Mouse (Mus musculus) forelimb bud, embryonic 11.5 days (tissue): ENCODE results near the gene Phf24.

Experiments
- DNase-seq: peaks from one replicate; pipeline ENCODE4 v3.0.0-alpha.2; 2012; ENCODE audit warnings: low read depth, low spot score

The Phf24 gene

DNA sequence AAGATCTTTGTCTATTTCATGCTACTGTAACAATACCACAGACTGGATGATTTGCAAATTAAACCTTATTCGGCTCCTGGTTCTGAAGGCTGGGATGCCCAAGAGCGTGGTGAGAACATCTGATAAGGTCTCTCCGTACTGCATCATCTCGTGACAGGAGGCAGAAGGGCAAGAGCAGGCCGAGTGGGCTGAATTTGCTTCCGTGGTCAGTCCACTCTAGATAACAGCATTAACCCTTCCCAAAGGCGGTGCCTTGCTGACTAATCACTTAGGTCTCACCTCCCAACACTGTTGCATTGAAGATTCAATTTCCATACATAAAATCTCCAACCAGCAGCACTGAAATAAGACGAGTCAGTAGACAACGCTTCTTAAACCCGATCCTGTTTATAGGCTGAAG, 3.1 kb upstream of the Phf24 start:
- no peak for DNase-seq

DNA sequence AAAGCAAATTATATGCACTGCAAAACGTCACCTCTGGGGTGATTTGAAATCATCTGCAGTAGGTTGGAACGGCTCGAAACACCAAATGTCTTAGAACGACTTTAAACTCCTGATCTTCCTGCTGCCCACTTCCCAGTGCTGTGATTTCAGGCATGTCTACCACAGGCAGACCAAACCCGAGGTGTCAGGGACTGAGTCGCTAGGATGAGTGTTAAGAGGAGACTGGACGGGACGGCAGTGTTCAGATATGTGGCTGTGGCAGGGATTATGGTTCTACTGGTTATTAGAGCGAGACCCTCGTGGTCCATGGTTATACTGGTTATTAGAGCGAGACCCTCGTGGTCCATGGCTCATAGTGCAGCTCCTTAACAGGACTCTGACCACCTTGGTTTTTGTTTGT, 1.1 kb upstream of the Phf24 start:
- DNase-seq, result no peak

DNA sequence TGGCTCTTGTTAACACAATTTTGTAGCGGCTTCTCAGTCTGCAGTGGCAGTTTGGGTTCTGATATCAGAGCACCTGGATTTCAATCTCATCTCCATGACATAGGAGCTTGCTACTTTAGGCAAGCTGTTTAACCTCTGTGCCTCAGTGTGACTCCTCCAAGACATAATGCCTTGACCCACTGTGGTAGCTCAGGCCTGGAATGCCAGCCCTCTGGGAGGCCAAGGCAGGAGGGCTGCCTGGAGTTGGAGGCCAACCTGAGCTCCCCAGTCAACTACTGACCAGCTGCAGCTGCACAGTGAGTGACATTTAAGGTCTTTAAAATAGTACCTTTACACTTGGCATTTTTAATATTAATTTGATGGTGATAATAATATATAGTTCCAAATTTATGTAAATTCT, 494 bp upstream of the Phf24 start:
- no peak for DNase-seq

DNA sequence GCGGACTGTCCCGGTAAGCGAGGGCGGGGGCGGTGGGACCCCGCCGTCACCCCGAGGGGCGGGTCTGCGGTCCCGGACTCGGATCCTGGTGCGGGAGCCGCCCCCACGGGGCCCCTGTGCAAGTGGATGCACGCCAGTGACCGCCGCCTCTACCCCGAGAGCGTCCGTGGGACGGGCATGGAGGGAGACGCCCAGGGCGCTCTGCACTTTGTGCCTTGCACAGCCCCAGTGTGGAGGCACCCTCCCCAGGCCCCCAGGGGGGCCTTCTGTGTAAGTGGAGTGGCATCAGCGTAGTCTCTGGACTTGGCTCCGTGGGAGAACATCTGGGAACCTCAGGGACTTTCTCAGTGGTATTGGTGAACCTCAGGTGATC, 928 bp downstream of the Phf24 start:
- DNase-seq, result no peak

DNA sequence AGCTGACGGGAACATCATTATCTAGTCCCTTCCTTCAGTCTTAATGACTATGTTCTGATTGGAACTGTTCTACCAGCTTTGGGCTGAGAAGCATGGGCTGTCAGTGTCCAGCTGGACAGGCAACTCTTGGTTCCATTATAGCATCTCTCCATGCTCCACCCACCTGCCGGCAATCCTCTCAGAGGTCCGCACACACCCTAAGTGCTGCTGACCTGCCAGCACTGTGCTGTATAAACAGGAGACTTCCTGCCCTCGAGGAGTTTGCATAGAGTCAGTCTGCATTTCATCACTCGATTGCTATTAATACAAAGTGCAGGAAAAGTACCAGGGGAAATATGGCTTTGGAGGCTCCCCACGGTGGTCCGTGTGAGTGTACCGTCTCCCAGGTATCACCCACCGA, 4.3 kb downstream of the Phf24 start:
- no peak for DNase-seq

DNA sequence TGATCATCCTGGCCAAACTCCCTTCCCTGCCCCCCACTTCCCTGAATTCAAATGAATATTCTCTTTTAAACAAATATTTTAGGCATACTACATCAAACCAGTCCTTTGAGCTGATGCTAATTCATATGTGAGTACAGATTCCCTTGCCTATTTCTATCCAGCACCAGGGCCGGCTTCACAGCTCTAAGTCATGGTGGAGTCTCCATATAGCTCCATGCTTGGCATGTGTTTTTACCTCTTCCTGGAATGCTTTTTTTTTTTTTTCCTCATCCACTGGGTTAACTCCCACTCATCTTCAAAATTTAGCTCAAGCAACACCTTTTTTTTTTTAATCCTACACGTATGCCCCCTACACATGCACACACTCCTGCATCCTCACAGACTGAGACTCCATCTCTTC, 5.1 kb downstream of the Phf24 start:
- no peak for DNase-seq

DNA sequence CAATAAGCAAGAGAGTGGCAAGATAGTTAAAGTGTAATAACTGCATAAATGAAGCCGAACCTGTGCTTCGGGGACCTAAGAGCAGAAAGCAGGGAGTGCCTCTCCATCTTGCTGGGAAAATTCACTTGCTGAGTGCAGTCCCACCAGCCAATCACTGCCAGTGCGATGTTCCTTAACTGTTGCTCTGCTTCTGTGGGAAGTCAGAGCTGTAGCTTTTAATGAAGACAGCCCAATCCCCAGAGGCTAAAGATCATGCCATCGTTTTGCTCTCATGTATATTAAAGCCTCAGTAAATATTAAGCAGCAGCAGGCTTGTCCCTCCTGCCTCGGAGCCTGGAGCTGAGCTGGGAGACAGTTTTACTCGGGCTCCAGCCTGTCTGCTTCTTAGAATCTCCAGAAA, 5.6 kb downstream of the Phf24 start:
- DNase-seq, result no peak

DNA sequence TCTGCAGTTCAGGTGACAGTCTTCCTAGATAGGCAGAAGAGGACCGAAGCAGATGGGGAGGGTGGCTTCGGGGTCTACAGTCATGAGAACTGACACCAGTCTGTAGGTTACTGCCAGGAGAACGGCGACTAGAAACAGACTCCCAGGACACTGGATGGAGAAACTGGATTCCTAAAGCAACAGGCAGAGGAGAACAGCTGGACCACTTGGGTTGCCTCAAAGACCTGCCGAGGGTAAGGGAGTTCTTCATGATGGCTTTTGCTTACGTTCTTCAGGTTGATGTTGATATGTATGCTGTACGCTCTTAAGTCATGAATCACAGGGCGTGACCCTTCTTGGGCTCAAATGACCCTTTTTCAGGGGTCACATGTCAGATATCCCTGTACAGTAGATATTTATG, 6.0 kb downstream of the Phf24 start:
- no peak for DNase-seq

DNA sequence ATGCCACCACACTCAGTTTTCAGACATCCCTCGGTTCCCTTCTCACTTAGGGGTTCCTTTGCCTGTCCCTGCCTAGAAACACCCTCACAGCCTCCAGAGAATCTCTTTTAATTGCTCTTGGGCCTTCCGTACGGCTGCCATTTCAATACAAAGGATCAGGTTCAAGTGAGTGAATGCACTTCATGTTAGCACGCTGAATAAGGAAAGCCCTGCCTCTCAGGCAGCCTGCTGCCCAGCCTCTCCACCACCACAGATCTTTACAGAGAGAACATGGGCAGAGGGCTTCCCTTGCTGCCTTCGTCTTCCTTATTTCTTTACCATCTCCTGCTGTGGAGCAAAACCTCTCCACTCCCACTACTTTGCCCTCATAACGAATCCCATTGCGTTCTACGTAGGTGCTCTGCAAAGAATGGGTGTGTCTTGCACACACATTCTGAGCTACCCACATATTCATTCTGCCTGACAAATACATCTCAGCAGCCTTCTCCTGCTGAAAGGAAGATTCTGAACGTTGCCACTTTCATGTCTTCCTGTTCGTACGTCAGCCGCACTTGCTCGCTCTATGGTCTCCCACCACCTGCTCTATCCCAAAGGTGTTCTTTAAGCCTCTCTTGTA, 7.7 kb downstream of the Phf24 start:
- no peak for DNase-seq

DNA sequence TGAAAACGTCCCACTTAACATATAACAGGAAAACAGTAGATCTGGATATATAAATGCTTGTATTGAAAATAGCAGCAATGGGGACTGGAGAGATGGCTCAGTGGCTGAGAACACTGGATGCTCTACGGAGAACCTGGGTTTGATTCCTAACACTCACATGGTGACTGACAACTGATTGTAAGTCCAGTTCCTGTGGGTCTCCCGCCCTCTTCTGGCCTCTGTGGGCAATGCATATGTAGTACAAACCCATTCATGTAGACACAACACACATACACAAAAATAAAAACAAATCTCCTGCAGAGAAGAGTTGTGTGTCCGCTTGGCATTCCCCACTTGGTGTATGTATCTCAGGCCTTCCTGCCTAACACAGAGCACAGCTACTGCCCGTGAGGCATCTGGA, 11.7 kb downstream of the Phf24 start:
- no peak for DNase-seq

DNA sequence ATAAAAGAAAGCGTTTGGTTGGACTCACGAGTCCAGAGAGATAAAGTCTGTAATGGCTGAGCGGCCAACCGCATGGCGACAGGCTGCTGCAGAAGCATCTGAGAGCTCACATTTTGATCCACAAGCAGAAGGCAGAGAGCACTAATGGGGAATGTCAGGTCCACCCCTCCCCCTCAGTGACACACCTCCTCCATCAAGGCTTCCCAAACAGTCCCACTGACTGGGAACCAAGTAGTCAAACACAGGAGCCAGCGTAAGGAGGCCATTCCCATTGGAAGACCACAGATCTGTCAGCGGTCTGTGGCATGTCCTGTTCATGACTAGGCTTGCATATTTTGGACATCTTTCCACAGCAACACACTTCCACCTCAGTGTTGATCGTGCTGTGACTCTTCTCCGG, 12.5 kb downstream of the Phf24 start:
- DNase-seq, result no peak

DNA sequence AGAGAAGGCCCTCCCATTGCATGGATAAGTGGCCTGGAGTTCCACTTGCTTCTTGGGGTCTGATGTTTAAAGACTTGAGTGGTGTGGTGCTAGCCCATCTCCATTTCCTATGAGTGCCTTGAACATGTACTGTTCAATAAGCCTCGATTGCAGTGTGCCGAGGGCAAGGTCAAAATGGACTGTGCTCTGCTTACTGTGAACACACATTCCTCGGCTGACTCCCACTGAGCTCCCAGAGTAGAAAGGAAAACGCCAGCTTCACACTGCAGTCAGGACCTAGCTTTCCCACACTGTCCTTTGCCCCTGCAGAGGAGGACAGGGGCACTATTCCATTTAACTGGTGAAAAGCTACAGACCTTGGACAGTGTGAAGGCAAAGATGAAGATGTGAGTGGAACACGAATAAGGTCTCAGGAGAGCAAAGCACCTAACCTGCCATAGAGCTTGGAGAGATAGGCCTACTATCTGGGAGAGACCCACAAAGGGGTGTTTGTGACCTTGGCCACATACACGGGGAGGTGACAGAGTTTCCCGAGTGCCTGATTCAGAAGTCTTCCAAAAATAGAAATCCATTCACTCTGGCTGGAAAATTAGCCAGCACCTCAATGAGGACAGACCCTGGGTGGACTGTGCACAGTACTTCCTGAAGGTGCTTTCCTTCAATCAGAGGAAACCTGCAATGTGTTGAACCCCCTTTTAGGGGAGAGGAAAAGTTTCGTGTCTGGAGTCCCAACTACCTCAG, 15.9 kb downstream of the Phf24 start:
- no peak for DNase-seq

DNA sequence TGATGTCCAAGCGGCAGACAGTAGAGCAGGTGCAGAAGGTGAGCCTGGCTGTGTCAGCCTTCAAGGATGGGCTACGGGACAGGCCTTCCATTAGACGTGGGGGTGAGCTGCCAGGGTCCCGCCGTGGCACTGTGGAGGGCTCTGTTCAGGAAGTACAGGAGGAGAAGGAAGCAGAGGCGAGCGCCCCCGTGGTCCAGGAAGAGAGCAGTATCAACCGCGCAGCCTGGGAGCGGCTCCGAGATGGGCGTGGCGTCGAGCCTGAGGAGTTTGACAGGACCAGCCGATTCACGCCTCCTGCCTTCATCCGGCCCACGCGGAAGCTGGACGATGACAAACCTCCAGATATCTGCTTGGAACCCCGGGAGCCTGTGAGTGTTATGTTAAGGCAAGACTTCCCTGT, 17.2 kb downstream of the Phf24 start:
- DNase-seq, result no peak

DNA sequence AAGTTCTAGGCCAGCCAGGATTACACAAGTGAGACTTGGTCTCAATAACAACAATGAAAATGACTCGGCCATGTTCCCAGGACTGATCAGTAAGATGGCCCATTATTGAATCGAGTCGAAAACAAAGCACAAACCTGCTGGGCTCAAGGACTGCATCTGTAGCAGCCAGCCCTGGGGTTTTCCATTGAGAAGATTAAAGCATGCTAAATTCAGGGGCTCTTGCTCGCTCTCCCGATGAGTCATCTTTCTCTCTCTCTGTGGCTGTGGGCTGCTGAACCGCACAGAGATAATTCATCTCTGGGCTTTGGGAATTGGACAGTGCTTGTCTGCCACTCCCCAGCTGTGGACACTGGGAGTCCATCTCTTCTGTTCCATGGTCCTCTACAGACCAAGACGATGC, 24.9 kb downstream of the Phf24 start:
- DNase-seq, result no peak

DNA sequence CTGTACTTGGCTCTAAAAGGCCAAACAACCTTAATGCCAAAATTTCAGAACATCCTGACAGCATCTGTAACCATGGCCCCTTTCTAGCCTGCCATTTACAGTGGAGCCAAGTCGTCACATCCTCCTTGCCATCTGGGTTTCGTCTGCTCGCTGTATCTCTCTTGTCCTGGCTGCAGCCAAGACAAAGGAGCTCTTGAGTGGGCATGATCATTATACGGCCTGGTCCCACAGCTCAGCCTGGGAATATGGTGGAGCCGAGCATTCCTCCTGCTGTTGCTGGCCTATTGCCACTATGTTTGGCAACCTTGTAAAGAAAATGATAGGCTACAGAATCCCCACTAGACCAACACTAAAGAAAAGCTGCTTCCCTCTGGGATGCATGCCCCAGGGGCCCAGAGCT, 26.9 kb downstream of the Phf24 start:
- no peak for DNase-seq

DNA sequence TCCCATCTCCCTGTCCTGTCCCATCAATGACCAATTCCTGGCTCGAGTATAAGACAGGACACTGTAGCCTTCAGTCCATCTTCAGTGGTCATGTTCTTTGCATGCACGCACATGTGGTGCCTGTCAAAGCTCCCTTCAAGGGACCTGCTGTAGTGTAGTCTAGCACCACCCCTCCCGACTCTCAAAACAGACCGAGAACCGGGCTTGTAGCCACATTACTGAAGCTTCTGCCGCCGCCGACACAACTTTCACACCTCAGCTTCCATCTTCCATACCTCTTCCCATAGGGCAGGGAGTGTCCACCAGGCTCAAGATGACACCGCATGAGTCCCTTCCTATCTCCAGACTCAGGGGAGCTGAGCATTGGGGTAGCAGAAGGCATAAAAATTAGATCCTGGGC, 27.7 kb downstream of the Phf24 start:
- no peak for DNase-seq

DNA sequence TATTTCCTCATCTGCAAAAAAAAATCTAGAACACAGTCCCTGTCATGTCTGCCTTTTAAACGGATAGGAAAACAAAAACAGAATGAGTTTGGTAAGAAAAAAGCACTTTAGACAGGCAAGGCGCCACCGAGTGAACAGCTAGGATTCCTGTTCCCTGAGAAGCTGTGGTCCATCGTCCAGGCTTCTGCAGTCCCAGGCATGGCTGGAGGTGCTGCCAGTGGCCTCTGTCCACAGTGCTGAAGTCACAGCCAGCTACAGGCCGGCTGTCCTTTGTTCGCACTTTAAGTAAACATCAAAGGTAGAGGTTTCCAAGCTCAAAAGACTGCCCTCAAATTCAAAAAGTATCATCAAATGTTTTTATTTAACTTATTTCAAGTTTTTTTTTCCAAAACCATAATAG, 28.6 kb downstream of the Phf24 start:
- peak; percentile 65 for DNase-seq

DNA sequence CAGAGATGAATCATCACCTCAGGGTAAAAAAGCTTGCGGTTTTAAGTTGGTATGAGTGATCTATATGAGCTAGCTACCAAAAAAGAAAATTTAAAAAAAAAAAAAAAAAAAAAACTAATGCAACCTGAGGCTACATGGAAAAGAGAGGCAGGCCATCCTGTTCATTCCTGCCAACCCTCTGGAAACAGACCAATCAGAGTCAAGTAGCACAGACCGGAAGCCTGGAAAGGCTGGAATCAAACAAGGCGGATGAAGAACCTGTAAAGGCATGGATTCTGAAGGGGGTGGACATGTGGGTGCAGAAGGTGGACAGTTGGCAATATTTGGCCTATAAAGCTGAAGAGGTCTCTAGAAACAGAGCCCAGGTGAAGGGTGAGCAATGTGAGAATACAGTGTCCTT, 29.0 kb downstream of the Phf24 start:
- no peak for DNase-seq

DNA sequence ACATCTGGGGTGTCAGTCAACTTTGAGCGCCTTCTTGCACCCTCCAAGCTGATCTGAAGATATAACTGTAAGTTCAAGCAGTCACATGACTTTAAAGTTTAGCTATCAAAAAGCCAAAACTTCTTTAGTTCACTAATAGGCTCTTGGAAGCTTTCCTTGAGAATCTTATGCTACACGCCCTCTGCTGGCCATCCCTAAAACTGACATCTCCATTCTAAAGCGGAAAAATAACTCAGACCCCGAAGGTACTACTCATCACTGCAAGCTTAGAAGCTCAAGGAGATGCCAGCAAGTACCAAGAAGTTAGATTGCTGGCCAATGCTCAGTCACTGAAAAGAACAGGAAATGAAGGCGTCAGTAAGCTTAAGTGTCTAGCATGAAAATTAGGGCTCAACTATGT, 29.5 kb downstream of the Phf24 start:
- peak; percentile 66 for DNase-seq

DNA sequence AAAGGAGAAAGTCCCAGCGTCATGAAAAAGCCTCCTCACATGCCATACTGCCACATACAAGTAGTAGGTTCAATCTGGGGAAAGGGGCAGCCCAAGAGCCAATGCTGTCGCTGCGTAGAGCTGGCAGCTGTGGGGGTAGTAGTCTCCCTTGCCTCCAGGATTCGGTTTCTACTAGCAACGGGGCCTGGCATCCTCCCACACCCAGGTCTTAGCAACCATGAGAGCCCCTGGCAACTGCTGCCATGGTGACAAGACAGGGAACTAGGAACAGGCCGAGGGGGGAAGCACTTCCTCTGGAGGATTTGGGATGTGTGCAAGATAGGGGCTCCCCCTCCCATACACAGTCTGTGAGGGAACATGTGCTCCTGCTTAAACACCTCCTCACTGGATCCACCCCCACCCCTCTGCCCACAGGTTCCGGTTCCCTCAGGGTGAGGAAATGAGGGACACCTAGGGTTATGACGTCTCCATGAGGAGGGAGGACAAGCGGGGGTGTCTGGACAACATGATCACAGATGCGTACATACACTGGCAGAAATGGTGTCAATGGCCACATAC, 30.4 kb downstream of the Phf24 start:
- no peak for DNase-seq

DNA sequence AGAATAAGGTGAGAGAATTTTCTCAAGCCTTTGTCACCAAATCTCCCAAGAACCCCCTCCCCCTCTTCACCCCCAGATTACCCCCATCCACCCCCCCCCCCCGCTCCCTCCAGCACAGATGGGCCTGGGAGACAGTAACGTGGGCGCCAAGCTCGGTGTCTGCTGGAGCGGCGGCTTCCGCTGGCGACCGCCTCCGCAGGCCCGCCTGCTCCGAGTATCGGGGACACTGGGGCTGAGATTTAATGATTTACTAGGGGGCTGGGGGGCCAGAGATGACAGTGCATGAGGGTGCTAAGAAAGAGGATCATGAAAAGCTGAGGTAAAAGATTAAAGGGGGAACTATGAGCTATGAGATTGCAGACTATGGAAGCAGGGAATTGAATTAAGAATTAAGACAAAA, 32.1 kb downstream of the Phf24 start:
- DNase-seq, result no peak

DNA sequence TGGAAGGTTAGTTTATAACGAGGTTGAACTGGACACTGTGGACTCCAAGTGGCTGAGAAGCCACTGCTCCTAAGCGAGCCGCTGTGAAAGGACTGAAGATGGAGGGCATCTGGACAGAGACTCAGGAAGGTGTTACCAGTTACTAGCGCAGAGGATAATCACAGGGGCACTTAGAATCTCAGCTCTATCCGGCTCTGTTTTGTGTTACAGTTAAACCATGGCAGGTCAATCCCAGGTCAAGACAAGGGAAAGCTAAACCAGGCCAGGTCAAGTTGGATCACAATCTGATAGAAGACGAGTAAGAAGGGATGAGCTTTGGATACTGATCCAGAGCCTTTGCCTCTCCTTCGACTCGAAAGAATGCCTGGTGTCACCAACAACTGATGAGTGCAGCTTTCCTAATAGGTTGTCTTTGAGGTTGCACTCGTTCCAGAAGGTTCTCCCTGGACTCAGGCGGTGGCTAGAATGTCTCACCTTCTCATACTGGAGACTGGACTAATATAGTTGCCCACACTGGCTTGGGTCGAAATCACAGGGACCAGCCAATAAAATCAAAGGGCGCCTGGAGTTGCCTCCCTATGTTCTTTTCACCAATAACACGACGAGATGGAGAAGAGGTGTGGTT, 32.7 kb downstream of the Phf24 start:
- DNase-seq, result no peak

DNA sequence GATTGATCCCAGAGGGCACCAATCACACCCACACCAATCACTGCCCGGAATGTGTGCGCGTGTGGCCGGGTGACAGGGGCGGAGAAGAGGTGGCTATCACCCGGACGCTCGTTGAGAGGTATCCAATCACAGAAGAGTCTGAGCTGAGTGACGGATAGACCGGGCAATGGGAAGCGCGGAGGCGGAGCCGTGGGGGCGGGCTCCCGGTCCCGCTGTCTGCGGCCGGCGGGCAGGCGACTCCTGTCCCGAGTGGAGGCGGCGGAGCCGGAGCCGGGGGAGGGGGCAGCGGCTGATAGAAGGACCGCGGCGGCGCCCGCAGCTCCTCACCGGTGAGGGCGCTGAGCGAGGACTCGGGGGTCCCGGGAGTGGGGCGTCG, 33.2 kb downstream of the Phf24 start, which contains the start of gene Dnajb5:
TSS of gene Dnajb5 (plus strand) at position 139 of the 376 bp plus-strand sequence.
- peak; percentile 98 for DNase-seq
